Mouse (Mus musculus) c-Kit-positive CD71-positive TER-119-positive erythroid progenitor cells, embryonic 14.5 days (primary cell): ENCODE results near the gene Osr1.

Experiments used
- DNase-seq: peaks from one replicate; pipeline ENCODE4 v3.0.0-alpha.2; 2013; ENCODE audit warnings: low spot score

Gene Osr1

GRCm38 (mm10) chr12:9569971-9570370 lies at the start of gene Osr1:
TSS of gene Osr1 (plus strand) at chr12:9570116.
- peak; percentile 13 for DNase-seq

- no peak for DNase-seq
Observed at GRCm38 (mm10) chr12:9550328-9550727, 19.6 kb upstream of the Osr1 start.

GRCm38 (mm10) chr12:9564956-9565355 lies 5.0 kb upstream of the Osr1 start:
- no peak for DNase-seq

GRCm38 (mm10) chr12:9570496-9570995 lies 630 bp downstream of the Osr1 start:
- no peak for DNase-seq

- DNase-seq, result no peak
Observed at GRCm38 (mm10) chr12:9571276-9571940, 1.5 kb downstream of the Osr1 start.

GRCm38 (mm10) chr12:9572022-9572421 lies 2.1 kb downstream of the Osr1 start:
- DNase-seq, result no peak

- no peak for DNase-seq
Observed at GRCm38 (mm10) chr12:9573682-9574081, 3.8 kb downstream of the Osr1 start.

- DNase-seq, result no peak
Observed at GRCm38 (mm10) chr12:9574244-9574871, 4.4 kb downstream of the Osr1 start.

- no peak for DNase-seq
Observed at GRCm38 (mm10) chr12:9575158-9576042, 5.5 kb downstream of the Osr1 start.

- no peak for DNase-seq
Observed at GRCm38 (mm10) chr12:9576043-9576538, 6.2 kb downstream of the Osr1 start.

- no peak for DNase-seq
Observed at GRCm38 (mm10) chr12:9577610-9578009, 7.7 kb downstream of the Osr1 start.

GRCm38 (mm10) chr12:9578591-9578990 lies 8.7 kb downstream of the Osr1 start:
- DNase-seq, result no peak

- no peak for DNase-seq
Observed at GRCm38 (mm10) chr12:9579301-9580030, 9.6 kb downstream of the Osr1 start.

GRCm38 (mm10) chr12:9580041-9580905 lies 10.4 kb downstream of the Osr1 start:
- DNase-seq, result no peak

- DNase-seq, result no peak
Observed at GRCm38 (mm10) chr12:9581011-9581410, 11.1 kb downstream of the Osr1 start.

GRCm38 (mm10) chr12:9581506-9581905 lies 11.6 kb downstream of the Osr1 start:
- no peak for DNase-seq

GRCm38 (mm10) chr12:9582248-9582995 lies 12.5 kb downstream of the Osr1 start:
- no peak for DNase-seq

- no peak for DNase-seq
Observed at GRCm38 (mm10) chr12:9583380-9583779, 13.5 kb downstream of the Osr1 start.

- DNase-seq, result no peak
Observed at GRCm38 (mm10) chr12:9584366-9585084, 14.6 kb downstream of the Osr1 start.
